Mouse (Mus musculus) embryonic fibroblast, embryonic 13.5 days (primary cell): ENCODE results near the gene Sox2. TPM values are rescaled to one million over a fixed set of nuclear protein-coding genes. Genes with fewer than 3 reads are reported as not detected.

Experiments used
- H3K27ac ChIP-seq: 2 replicates; pipeline ENCODE4 v1.5.1; 2012; ENCODE audit warnings: low read length, control low read depth, inconsistent platforms; ENCODE audit not compliant: insufficient read depth
- H3K4me1 ChIP-seq: 2 replicates; pipeline ENCODE4 v1.6.1; 2011; ENCODE audit warnings: low read length; ENCODE audit not compliant: control insufficient read depth, insufficient read depth
- H3K4me3 ChIP-seq: 2 replicates; pipeline ENCODE4 v1.5.1; 2011; ENCODE audit warnings: mild to moderate bottlenecking, control low read depth, low read length; ENCODE audit not compliant: insufficient read depth
- CTCF ChIP-seq: IDR thresholded peaks from 2 replicates; pipeline ENCODE4 v1.5.1; 2011; ENCODE audit warnings: mild to moderate bottlenecking, control low read depth, low read length, moderate library complexity, borderline replicate concordance; ENCODE audit not compliant: insufficient read depth
- POLR2A ChIP-seq: IDR thresholded peaks from 2 replicates; pipeline ENCODE4 v1.6.1; 2011; ENCODE audit warnings: low read depth, mild to moderate bottlenecking, control low read depth, low read length, moderate library complexity
- polyA plus RNA-seq: library from polyadenylated mRNA; stranded (reverse); fragments of >200 nt; gene quantifications from 2 replicates; pipeline ENCODE4 v1.2.4, GENCODE M21; 2011; ENCODE audit warnings: low read depth; ENCODE audit not compliant: missing spikeins, insufficient read length

The Sox2 gene
- polyA plus RNA-seq, 1 experiment = 0.84 TPM

DNA sequence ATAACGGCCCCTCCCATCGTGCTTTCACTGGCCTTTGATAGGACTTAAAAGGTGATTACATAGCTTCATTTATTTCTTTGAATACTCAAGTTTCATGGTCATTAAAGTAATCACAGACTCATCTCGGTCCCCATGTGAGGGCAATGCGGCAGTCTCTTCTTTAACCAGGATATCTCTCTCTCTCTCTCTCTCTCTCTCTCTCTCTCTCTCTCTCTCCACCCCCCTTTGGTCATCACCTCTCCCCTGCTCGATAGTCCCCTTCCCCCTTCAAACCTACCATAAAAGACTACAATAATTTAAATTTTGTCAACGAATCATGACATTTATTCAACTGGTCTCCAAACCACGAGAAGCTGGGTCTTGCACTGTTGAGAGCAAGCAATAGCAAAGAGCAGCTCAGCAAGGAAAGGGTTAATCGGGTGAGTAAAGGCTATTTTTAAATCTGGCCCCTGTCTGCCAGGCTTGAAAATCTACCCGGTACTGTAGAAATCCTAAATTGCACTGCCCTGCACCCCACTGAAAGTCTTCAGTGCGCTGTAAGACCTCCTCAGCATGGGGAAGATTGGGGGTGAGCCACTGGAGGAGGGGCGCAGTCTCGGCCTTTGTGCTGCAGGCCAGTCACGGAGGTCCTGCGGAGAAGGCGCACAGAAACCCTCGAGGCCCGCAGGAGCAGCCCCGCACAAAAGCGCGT is 41.6 kb downstream of the Sox2 start:
- TF ChIP-seq CTCF = no peak
- TF ChIP-seq POLR2A = no peak
- H3K4me3 ChIP-seq = no peak overlapping the region
- H3K4me1 ChIP-seq = no peaks in the 10 kb centered on the region; the same call in 1 of the 2 replicates
- no peak overlapping the region for H3K27ac ChIP-seq

DNA sequence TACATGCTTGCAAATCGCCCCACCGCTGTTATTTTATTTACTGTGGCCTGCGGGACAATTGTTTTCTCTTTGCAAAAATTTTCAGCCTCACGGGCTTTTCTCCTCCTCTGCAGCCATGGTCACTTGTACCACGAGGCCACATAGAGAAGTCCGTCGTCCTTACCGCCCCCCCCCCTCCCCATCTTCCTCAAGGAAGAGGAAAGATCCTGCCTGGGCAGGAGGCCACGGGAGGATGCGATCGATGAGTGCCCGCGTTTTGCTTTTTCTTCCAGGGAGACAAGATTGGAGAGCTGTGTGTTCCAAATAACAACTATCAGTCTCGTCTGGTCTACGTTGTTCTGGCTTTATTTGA is 42.2 kb downstream of the Sox2 start:
- Histone ChIP-seq H3K4me1 (no peaks in the 10 kb centered on the region; the same call in 1 of the 2 replicates), H3K4me3 (no peak overlapping the region), H3K27ac (no peak overlapping the region)
- TF ChIP-seq CTCF (no peak), POLR2A (no peak)
